Mouse (Mus musculus): Measurements from ENCODE around the gene Tmem87b.

- no peak for TF ChIP-seq CTCF (IDR thresholded peaks at IDR 0.05; ENCODE audit: control insufficient read depth, insufficient read depth, insufficient read length)
- TF ChIP-seq USF1 (IDR thresholded peaks at IDR 0.05; ENCODE audit: low read depth): no peak
- no peak for TF ChIP-seq CEBPB (IDR thresholded peaks at IDR 0.05; ENCODE audit: low read depth)
- TF ChIP-seq MYOD1 (IDR thresholded peaks at IDR 0.05; ENCODE audit: control insufficient read depth, insufficient read length, low read depth): no peak
- TF ChIP-seq FOSL1 (IDR thresholded peaks at IDR 0.05; ENCODE audit: insufficient read depth, low read length, poor library complexity, severe bottlenecking): no peak
- TF ChIP-seq MYOG (IDR thresholded peaks at IDR 0.05; ENCODE audit: control insufficient read depth, extremely low read depth, insufficient read length): no peak
- no peak for TF ChIP-seq MAX (IDR thresholded peaks at IDR 0.05)
These were observed 12.6 kb upstream of the Tmem87b start for GRCm38 (mm10) chr2:128805341-128805740.

Measured in C2C12 (cell line).